Mouse (Mus musculus) bone marrow, adult 2 months (tissue): ENCODE results near the gene Xylb.

ENCODE experiments used
- CTCF ChIP-seq: fragments of 200-500 bp; IDR thresholded peaks from 2 replicates; pipeline ENCODE4 v1.5.1; 2011; ENCODE audit warnings: low read length, control low read depth; ENCODE audit not compliant: control insufficient read depth, insufficient read depth
- POLR2A ChIP-seq: fragments of 200-500 bp; IDR thresholded peaks from 2 replicates; pipeline ENCODE4 v1.6.1; 2011; ENCODE audit warnings: low read depth, mild to moderate bottlenecking, control low read depth, low read length, borderline replicate concordance; ENCODE audit not compliant: control insufficient read depth

DNA sequence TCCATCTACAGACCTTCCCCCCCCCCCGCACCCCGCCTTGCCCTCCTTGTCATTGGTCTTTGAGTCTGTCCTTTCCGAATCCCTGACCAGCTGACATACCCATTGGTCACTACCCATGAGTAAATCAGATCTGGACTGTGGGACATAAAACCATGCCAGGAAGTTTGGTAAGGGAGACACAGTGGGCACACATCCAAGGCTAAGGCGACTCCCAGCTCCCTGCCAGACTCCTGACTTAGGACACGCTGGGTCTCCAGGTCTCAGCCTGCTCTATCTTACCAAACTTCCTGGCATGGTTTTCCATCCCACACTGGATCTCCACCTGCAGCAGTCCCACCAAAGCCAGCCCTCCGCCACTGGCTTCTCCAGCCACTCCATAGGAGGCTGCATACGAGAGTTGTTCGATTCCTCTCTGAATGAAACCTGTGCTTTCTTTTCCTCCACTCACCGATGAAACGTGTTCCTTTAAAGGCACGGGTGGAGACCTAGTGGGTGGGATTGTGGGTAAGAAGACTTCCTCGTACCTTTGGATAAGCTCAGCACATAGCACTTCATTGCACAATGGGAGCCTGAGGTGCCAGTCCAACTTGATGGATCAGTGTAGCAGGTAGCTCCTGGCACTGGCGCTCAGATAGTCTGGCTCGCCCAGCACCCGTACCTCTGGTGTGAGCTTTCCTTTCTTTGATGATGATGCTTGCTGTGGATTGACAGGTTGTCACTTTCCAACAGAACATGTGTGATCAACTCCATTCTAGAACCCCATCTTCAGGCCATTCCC, 26.8 kb upstream of the Xylb start:
- TF ChIP-seq POLR2A: no peak
- TF ChIP-seq CTCF: no peak
